Mouse (Mus musculus) myocyte (in vitro differentiated cells): ENCODE results near the gene Odf3. TPM values are rescaled to one million over a fixed set of nuclear protein-coding genes. Genes with fewer than 3 reads are reported as not detected.
A peak's percentile ranks its signal among the peaks of the same experiment; 100 is the strongest.

Experiments
- H3K27me3 ChIP-seq: one replicate; pipeline ENCODE4 v1.6.1; 2011; ENCODE audit not compliant: control insufficient read depth, insufficient read depth, insufficient read length
- H3K36me3 ChIP-seq: one replicate; pipeline ENCODE4 v1.6.1; 2011; ENCODE audit not compliant: control insufficient read depth, insufficient read depth
- H3K4me2 ChIP-seq: one replicate; pipeline ENCODE4 v1.6.1; 2011; ENCODE audit warnings: low read depth, control low read depth
- H3K4me3 ChIP-seq: one replicate; pipeline ENCODE4 v1.5.1; 2011; ENCODE audit warnings: mild to moderate bottlenecking, control low read depth, moderate library complexity
- H3K79me2 ChIP-seq: one replicate; pipeline ENCODE4 v1.6.1; 2011; ENCODE audit not compliant: control insufficient read depth, insufficient read depth
- H3ac ChIP-seq: one replicate; pipeline ENCODE4 v1.6.1; 2011; ENCODE audit not compliant: control insufficient read depth, insufficient read length
- CEBPB ChIP-seq: IDR thresholded peaks from 2 replicates; pipeline ENCODE4 v1.6.1; 2011; ENCODE audit warnings: mild to moderate bottlenecking, moderate library complexity; ENCODE audit not compliant: poor library complexity, insufficient read depth, severe bottlenecking
- E2F4 ChIP-seq: IDR thresholded peaks from one replicate; pipeline ENCODE4 v1.6.1; 2011; ENCODE audit warnings: mild to moderate bottlenecking, control low read depth, moderate library complexity; ENCODE audit not compliant: insufficient read depth
- MAX ChIP-seq: IDR thresholded peaks from one replicate; pipeline ENCODE4 v1.6.1; 2011; ENCODE audit warnings: low read depth, mild to moderate bottlenecking, control low read depth
- MYOD1 ChIP-seq, 3 experiments: IDR thresholded peaks; one replicate each; pipeline ENCODE4 v1.6.1; 2011; ENCODE audit warnings: control low read depth in 2 of 3, low read depth in 2 of 3, mild to moderate bottlenecking in 2 of 3, moderate library complexity in 1 of 3; ENCODE audit not compliant: insufficient read length in 2 of 3, control insufficient read depth in 1 of 3
- MYOG ChIP-seq, 3 experiments: IDR thresholded peaks; one replicate each; pipeline ENCODE4 v1.6.1; 2011; ENCODE audit warnings: control low read depth in 2 of 3, low read depth in 2 of 3, mild to moderate bottlenecking in 2 of 3; ENCODE audit not compliant: insufficient read length in 2 of 3, control insufficient read depth in 1 of 3, insufficient read depth in 1 of 3
- POLR2A ChIP-seq: IDR thresholded peaks from one replicate; pipeline ENCODE4 v1.6.1; 2011; ENCODE audit warnings: low read depth, mild to moderate bottlenecking, control low read depth, moderate library complexity; ENCODE audit not compliant: insufficient read length
- POLR2AphosphoS2 ChIP-seq: IDR thresholded peaks from one replicate; pipeline ENCODE4 v1.6.1; 2011; ENCODE audit warnings: low read depth, control low read depth; ENCODE audit not compliant: insufficient read length
- REST ChIP-seq: IDR thresholded peaks from one replicate; pipeline ENCODE4 v1.6.1; 2011; ENCODE audit warnings: mild to moderate bottlenecking, control low read depth, moderate library complexity; ENCODE audit not compliant: insufficient read depth, insufficient read length
- SRF ChIP-seq: IDR thresholded peaks from one replicate; pipeline ENCODE4 v1.6.1; 2011; ENCODE audit warnings: low read depth; ENCODE audit not compliant: control insufficient read depth, insufficient read length
- TCF12 ChIP-seq: IDR thresholded peaks from one replicate; pipeline ENCODE4 v1.6.1; 2011; ENCODE audit warnings: mild to moderate bottlenecking, control low read depth; ENCODE audit not compliant: poor library complexity, insufficient read depth, severe bottlenecking
- TCF3 ChIP-seq: IDR thresholded peaks from one replicate; pipeline ENCODE4 v1.6.1; 2011; ENCODE audit warnings: low read depth, control low read depth; ENCODE audit not compliant: insufficient read length
- USF1 ChIP-seq: IDR thresholded peaks from one replicate; pipeline ENCODE4 v1.6.1; 2011; ENCODE audit warnings: low read depth, mild to moderate bottlenecking, control low read depth, moderate library complexity
- polyA plus RNA-seq: library from polyadenylated mRNA; unstranded; fragments of >200 nt; fragmentation: generic; extraction: Trizol; gene quantifications from one replicate; pipeline ENCODE4 v1.2.1, GENCODE M21; 2012; ENCODE audit warnings: missing spikeins

The Odf3 gene
- polyA plus RNA-seq, 1 experiment = 0.07 TPM

DNA sequence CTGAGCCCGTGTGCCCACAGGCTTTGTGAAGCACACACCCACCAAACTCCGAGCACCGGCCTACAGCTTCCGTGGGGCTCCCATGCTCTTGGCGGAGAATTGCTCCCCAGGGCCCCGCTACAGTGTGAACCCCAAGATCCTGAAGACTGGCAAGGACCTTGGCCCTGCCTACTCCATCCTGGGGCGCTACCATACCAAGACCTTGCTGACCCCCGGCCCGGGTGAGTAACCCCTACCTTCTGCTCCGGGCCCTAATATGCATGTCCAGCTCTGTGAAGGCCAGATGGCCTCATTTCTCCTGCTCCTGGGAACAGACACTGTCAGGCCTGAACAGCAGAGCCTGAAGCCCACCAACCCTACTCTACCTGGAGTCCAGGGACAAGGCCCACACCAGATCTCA is 986 bp downstream of the Odf3 start:
- Histone ChIP-seq H3K4me2 (no peak overlapping the region), H3K27me3 (peaks cover 10% of the 10 kb centered on the region), H3K79me2 (peaks cover 5% of the 10 kb centered on the region), H3K4me3 (no peak overlapping the region), H3K36me3 (peaks cover 6% of the 10 kb centered on the region), H3ac (no peak overlapping the region)
- TF ChIP-seq MAX (no peak), POLR2A (no peak), MYOD1 (IDR thresholded peaks at IDR 0.05; ENCODE audit: control insufficient read depth in 1 of 3, insufficient read length in 2 of 3, low read depth in 2 of 3) (no peak), MYOG (IDR thresholded peaks at IDR 0.05; ENCODE audit: control insufficient read depth in 1 of 3, insufficient read depth in 1 of 3, insufficient read length in 2 of 3, low read depth in 2 of 3) (no peak), E2F4 (no peak), SRF (no peak)

DNA sequence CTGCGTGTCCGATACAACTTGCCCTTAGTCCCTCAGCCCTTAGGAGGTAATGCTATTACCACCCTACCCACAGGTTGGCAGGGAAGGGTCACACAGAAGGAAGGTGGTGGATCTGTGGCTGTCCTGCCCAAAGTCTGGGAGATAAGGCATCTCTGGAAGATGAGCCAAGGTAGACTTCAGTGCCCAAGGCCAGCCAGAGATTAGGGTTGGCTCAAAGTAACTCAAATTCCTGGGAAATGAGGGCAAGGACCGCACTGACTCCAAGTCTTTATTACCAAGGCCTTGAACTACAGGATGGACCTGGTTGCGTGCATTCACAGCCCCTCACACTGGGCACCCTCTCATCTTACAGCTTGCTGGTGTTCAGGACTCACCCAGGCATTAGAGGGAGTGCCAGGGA is 4.3 kb downstream of the Odf3 start:
- no peak for TF ChIP-seq CEBPB
- TF ChIP-seq USF1 = no peak
- no peak for TF ChIP-seq TCF12
- no peak for TF ChIP-seq MAX
- no peak for TF ChIP-seq E2F4
- no peak for TF ChIP-seq REST
- TF ChIP-seq SRF = no peak
- TF ChIP-seq TCF3 = no peak
- TF ChIP-seq MYOG (IDR thresholded peaks at IDR 0.05; ENCODE audit: control insufficient read depth in 1 of 3, insufficient read depth in 1 of 3, insufficient read length in 2 of 3, low read depth in 2 of 3) = no peak
- no peak for TF ChIP-seq POLR2A
- TF ChIP-seq MYOD1 (IDR thresholded peaks at IDR 0.05; ENCODE audit: control insufficient read depth in 1 of 3, insufficient read length in 2 of 3, low read depth in 2 of 3) = no peak
- peaks cover 6% of the 10 kb centered on the region for H3K36me3 ChIP-seq
- no peak overlapping the region for H3K4me3 ChIP-seq
- no peaks in the 10 kb centered on the region for H3K27me3 ChIP-seq
- H3K79me2 ChIP-seq = peaks cover 21% of the 10 kb centered on the region
- H3ac ChIP-seq = no peak overlapping the region
- no peak overlapping the region for H3K4me2 ChIP-seq

DNA sequence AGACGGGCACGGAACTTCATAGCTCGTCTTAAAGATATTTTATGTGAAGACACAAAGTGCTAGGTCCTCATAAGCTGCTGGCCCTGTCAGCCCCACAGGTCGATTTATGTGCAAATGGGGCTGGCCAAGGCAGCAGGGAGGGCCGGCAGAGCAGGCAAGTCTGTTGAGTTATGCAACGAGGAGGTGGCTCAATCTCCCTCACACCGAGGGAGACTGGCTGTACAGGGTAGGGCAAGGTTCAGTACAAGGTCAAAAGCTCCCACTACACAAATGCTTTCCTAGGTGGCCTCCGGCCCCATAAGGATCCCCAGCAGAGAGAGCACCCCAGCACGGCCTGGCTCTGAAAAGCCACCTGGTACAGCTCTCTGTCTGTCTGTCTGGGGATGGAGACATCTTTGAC is 5.8 kb downstream of the Odf3 start:
- Histone ChIP-seq H3K4me3 (no peak overlapping the region), H3ac (no peak overlapping the region), H3K36me3 (peaks cover 6% of the 10 kb centered on the region), H3K4me2 (no peak overlapping the region), H3K27me3 (no peaks in the 10 kb centered on the region), H3K79me2 (peaks cover 31% of the 10 kb centered on the region)
- no peak for TF ChIP-seq E2F4
- no peak for TF ChIP-seq MYOD1 (IDR thresholded peaks at IDR 0.05; ENCODE audit: control insufficient read depth in 1 of 3, insufficient read length in 2 of 3, low read depth in 2 of 3)
- no peak for TF ChIP-seq CEBPB
- TF ChIP-seq POLR2A = no peak

DNA sequence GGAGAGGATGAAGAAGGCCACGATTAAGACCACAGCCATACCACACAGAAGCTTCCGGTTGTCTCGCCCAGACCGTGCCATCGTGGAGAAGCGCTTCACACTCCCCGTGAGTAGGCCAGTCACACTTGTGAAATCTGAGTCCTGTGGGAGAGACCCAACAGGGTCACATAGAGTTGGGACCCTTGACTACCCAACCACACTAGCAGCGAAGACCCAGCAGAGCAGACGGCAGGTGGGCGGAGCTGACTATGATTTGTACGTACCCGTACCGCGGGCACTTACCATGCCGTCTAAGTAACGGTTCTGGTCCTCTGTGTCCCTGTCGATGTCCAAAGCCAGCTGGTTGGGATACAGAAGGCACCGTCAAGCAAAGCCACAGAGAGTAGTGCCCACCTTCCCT is 6.9 kb downstream of the Odf3 start:
- Histone ChIP-seq H3K36me3 (peaks cover 6% of the 10 kb centered on the region), H3K4me2 (no peak overlapping the region), H3ac (no peak overlapping the region), H3K4me3 (peak overlapping the region; percentile 97), H3K79me2 (peaks cover 42% of the 10 kb centered on the region), H3K27me3 (no peaks in the 10 kb centered on the region)
- TF ChIP-seq CEBPB (no peak), REST (no peak), TCF12 (no peak), TCF3 (no peak), POLR2A (no peak), USF1 (no peak), MYOD1 (IDR thresholded peaks at IDR 0.05; ENCODE audit: control insufficient read depth in 1 of 3, insufficient read length in 2 of 3, low read depth in 2 of 3) (no peak), MAX (no peak), POLR2AphosphoS2 (no peak), SRF (no peak), MYOG (IDR thresholded peaks at IDR 0.05; ENCODE audit: control insufficient read depth in 1 of 3, insufficient read depth in 1 of 3, insufficient read length in 2 of 3, low read depth in 2 of 3) (no peak), E2F4 (no peak)

DNA sequence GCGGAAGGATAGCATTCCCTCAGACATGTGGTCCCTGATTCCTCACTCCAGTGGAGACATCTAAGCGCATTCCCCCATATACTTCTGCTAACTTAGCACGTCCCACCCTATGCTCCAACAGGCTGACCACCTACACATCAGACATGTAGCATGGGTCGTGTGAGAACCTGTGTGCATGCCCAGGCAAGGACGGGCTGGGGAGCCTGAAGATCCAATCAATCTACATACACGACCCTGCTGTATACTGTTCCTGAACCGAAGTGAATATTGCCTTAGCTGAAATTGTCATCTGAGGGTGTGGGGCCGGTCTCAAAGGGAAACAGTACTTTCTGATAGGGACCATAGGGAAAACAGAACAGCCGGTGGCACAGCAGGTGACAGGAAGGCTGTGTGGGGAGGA is 7.6 kb downstream of the Odf3 start:
- H3K79me2 ChIP-seq = peaks cover 44% of the 10 kb centered on the region
- peak overlapping the region; percentile 75 for H3K4me2 ChIP-seq
- H3ac ChIP-seq = peak overlapping the region; percentile 39
- H3K36me3 ChIP-seq = peaks cover 6% of the 10 kb centered on the region
- H3K27me3 ChIP-seq = no peaks in the 10 kb centered on the region
- TF ChIP-seq REST (no peak), POLR2AphosphoS2 (no peak), TCF3 (no peak), MYOG (IDR thresholded peaks at IDR 0.05; ENCODE audit: control insufficient read depth in 1 of 3, insufficient read depth in 1 of 3, insufficient read length in 2 of 3, low read depth in 2 of 3) (no peak), MYOD1 (IDR thresholded peaks at IDR 0.05; ENCODE audit: control insufficient read depth in 1 of 3, insufficient read length in 2 of 3, low read depth in 2 of 3) (no peak), USF1 (no peak), MAX (no peak), CEBPB (no peak), E2F4 (no peak), SRF (no peak), TCF12 (no peak), POLR2A (no peak)
- H3K4me3 ChIP-seq = peak overlapping the region; percentile 97
